Mouse (Mus musculus) hindbrain, embryonic 11.5 days (tissue): ENCODE measurements at regions not wholly inside any gene's neighbourhood (a gene's known extent, or its start where the extent isn't known, plus 50 kb on each side); places are given as distances from the start of the nearest gene placed in this dataset.
A peak's percentile ranks its signal among the peaks of the same experiment; 100 is the strongest.

ENCODE experiments used
- ATAC-seq: fragments of 200-750 bp; cut with Nextera tagmentation; 2 replicates; pipeline ENCODE4 v1.8.0; 2017; ENCODE audit warnings: mild to moderate bottlenecking, moderate TSS enrichment, moderate library complexity; ENCODE audit not compliant: low FRiP score
- DNase-seq: peaks from one replicate; pipeline ENCODE4 v3.0.0-alpha.2; 2015; ENCODE audit warnings: low spot score
- H3K27ac ChIP-seq: fragments of 300-500 bp; sonication (generic); 2 replicates; pipeline ENCODE4 v1.5.1; 2014; ENCODE audit warnings: mild to moderate bottlenecking, low read depth, low read length
- H3K27me3 ChIP-seq: fragments of 300-500 bp; sonication (generic); 2 replicates; pipeline ENCODE4 v1.6.1; 2014; ENCODE audit warnings: mild to moderate bottlenecking, low read length, moderate library complexity, mixed read lengths; ENCODE audit not compliant: control insufficient read depth, insufficient read depth
- H3K36me3 ChIP-seq: fragments of 300-500 bp; sonication (generic); 2 replicates; pipeline ENCODE4 v1.6.1; 2014; ENCODE audit warnings: mild to moderate bottlenecking, low read length, moderate library complexity, mixed read lengths; ENCODE audit not compliant: control insufficient read depth, insufficient read depth
- H3K4me1 ChIP-seq: fragments of 300-500 bp; sonication (generic); replicated peaks from 2 replicates; pipeline ENCODE4 v1.6.1; 2014; ENCODE audit warnings: low read length, mixed read lengths; ENCODE audit not compliant: control insufficient read depth, insufficient read depth
- H3K4me2 ChIP-seq: fragments of 300-500 bp; sonication (generic); replicated peaks from 2 replicates; pipeline ENCODE4 v1.6.1; 2014; ENCODE audit warnings: mild to moderate bottlenecking, low read depth, low read length
- H3K4me3 ChIP-seq: fragments of 300-500 bp; sonication (generic); 2 replicates; pipeline ENCODE4 v1.5.1; 2014; ENCODE audit warnings: low read depth, low read length
- H3K9ac ChIP-seq: fragments of 300-500 bp; sonication (generic); 2 replicates; pipeline ENCODE4 v1.6.1; 2014; ENCODE audit warnings: low read depth, low read length
- H3K9me3 ChIP-seq: fragments of 300-500 bp; sonication (generic); 2 replicates; pipeline ENCODE4 v1.6.1; 2016; ENCODE audit warnings: low read length; ENCODE audit not compliant: control insufficient read depth
- whole genome bisulfite sequencing: fragments of 180-500 bp; shearing (Covaris S2); extraction: QIAGEN DNeasy Blood & Tissue Kit; methylation state at CpG from one replicate; pipeline ENCODE4 v1.1.7; 2014; 5-methylcytosine and 5-hydroxymethylcytosine counted together

GRCm38 (mm10) chr13:107539326-107539725 lies 504.9 kb upstream of the Smim15 start:
- 68% methylated on average over 4 of the region's 4 CpGs for WGBS
- DNase-seq, result no peak
- peak overlapping the region; percentile 54; the same call in 1 of the 2 replicates for H3K27ac ChIP-seq

GRCm38 (mm10) chr13:107535213-107535612 lies 509.0 kb upstream of the Smim15 start:
- Histone ChIP-seq H3K4me3 (no peak overlapping the region), H3K9ac (no peak overlapping the region), H3K27me3 (no peaks in the 10 kb centered on the region), H3K4me1 (no peaks in the 10 kb centered on the region), H3K27ac (no peak overlapping the region), H3K9me3 (no peaks in the 10 kb centered on the region), H3K4me2 (no peak overlapping the region), H3K36me3 (no peaks in the 10 kb centered on the region)
- ATAC-seq (no peak), DNase-seq (no peak)
- 91% methylated on average over 5 of the region's 5 CpGs for WGBS

More at GRCm38 (mm10) chr13:107539326-107539725, 504.9 kb upstream of the Smim15 start:
- Histone ChIP-seq H3K4me2 (no peak overlapping the region), H3K4me1 (peaks cover 11% of the 10 kb centered on the region; the same call in 1 of the 2 replicates), H3K9me3 (no peaks in the 10 kb centered on the region), H3K4me3 (no peak overlapping the region), H3K36me3 (no peaks in the 10 kb centered on the region), H3K9ac (no peak overlapping the region), H3K27me3 (no peaks in the 10 kb centered on the region)
- ATAC-seq, result no peak

DNA sequence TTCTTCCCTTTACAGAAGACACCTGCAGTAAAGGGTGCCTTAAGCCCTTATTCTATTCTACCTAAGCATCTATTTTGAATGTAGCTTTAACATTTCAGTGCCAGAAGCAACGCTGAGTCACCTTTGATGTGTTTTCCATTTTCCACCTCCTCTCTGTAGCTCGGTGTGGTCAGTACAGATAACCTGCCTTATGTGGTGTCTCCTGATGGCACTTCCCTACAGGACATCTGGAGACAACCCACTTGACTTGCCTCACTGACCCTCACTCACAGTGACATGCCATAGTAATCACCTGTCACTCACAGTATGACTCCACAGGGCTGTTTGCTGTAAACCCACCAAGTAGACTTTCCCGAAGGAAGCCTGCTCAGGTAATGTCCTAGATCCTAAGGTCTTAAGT lies 510.9 kb upstream of the Smim15 start:
- H3K27ac ChIP-seq, result no peak overlapping the region
- 95% methylated on average over 3 of the region's 3 CpGs for WGBS
- no peaks in the 10 kb centered on the region for H3K9me3 ChIP-seq
- no peak for ATAC-seq
- no peak overlapping the region for H3K4me2 ChIP-seq
- H3K4me3 ChIP-seq, result no peak overlapping the region
- no peak for DNase-seq
- H3K27me3 ChIP-seq, result no peaks in the 10 kb centered on the region
- H3K36me3 ChIP-seq, result no peaks in the 10 kb centered on the region
- H3K9ac ChIP-seq, result no peak overlapping the region
- no peaks in the 10 kb centered on the region for H3K4me1 ChIP-seq

DNA sequence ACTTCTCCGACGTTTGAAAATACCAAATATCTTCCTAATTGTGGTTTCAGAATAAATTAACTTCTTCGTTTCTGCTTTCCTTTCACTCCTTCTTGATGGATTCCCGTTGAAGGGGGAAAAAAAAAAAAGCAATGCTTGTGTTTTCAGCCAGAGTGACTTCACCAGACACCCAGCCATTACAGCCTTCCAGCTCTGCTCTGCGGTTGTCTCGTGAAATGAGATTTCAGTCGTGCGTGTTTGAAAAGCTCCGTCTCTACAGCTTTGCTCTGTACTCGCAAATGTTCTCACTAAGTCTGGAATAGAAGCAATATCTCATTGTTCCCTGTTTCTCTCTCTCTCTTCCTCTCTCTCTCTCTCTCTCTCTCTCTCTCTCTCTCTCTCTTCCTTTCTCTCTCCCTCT lies 509.6 kb upstream of the Kif2a start:
- Histone ChIP-seq H3K27ac (peak overlapping the region; percentile 9; the same call in 1 of the 2 replicates), H3K4me1 (no peaks in the 10 kb centered on the region), H3K9me3 (no peaks in the 10 kb centered on the region), H3K36me3 (no peaks in the 10 kb centered on the region), H3K27me3 (no peaks in the 10 kb centered on the region), H3K9ac (no peak overlapping the region), H3K4me3 (no peak overlapping the region), H3K4me2 (no peak overlapping the region)
- no peak for DNase-seq
- no peak for ATAC-seq
- 54% methylated on average over 10 of the region's 10 CpGs for WGBS

DNA sequence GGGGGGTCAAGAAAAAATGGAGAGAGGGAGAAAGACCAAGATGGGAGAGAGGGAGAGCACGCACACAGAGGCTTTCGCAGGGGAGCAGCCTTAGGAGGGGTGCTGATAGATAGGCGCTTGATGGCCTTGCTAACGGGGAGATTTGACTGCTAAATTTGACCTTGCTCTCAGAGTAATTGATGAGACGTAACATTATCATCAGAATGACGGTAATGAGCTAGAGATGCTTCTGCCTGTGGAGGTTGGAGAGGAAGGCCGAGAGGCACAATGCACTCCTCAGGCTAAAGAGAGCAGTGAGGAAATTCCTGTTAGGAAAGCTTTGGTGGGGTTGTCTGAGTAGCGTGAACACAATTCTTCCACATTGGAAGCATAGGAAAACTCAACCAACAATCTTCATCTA lies 509.1 kb upstream of the Kif2a start:
- DNase-seq (peak; percentile 34), ATAC-seq (0 out of 2 replicates have a peak, but pooled peaks have one; percentile 33)
- WGBS, result 25% methylated on average over 8 of the region's 8 CpGs

GRCm38 (mm10) chr13:107530392-107530791 lies 508.5 kb upstream of the Kif2a start:
- H3K4me3 ChIP-seq, result no peak overlapping the region
- no peaks in the 10 kb centered on the region for H3K36me3 ChIP-seq
- no peaks in the 10 kb centered on the region for H3K27me3 ChIP-seq
- H3K9ac ChIP-seq, result no peak overlapping the region
- H3K4me1 ChIP-seq, result no peaks in the 10 kb centered on the region
- no peaks in the 10 kb centered on the region for H3K9me3 ChIP-seq
- 96% methylated on average over 1 of the region's 1 CpGs for WGBS
- no peak overlapping the region for H3K4me2 ChIP-seq
- DNase-seq (no peak), ATAC-seq (no peak)
- H3K27ac ChIP-seq, result peak overlapping the region; percentile 45; the same call in 1 of the 2 replicates

More for the DNA sequence above, 509.1 kb upstream of the Kif2a start:
- no peaks in the 10 kb centered on the region for H3K9me3 ChIP-seq
- H3K4me3 ChIP-seq, result no peak overlapping the region
- H3K27ac ChIP-seq, result peak overlapping the region; percentile 45; the same call in 1 of the 2 replicates
- no peaks in the 10 kb centered on the region for H3K36me3 ChIP-seq
- no peaks in the 10 kb centered on the region for H3K27me3 ChIP-seq
- H3K4me2 ChIP-seq, result no peak overlapping the region
- no peak overlapping the region for H3K9ac ChIP-seq
- H3K4me1 ChIP-seq, result no peaks in the 10 kb centered on the region

DNA sequence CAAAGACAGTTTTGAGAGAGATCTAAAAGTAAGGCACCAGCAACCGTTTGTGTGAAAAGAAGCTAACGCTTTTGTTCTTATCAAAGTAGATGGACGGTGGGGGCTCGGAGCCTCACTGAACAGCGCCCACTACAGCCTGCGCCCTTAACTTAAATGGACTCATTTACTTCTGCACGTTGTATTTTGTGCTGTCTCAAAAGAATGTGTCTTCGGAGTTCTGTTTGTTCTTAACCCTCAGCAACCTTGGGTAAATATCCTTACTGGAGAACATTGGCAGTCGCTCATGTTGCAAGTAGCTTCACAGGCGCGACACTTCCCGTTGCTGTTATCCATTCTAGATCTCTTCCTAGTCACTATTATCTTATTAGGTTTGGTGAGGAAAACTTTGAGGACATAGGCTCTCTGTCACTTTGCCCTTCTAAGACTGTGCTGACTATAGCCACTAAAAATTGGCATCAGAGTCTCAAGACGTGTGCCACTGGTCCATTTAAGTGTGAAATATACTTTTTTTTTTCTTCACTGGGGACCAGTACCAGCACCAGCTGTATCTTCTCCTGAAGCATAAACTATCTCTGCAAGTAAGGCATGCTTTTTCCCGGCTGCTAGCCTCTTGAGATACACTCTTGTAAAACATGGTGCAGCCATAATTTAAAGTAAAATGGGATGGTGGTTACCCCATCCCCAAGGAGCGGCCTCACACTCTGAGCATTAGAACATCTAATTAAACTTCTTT lies 507.0 kb upstream of the Kif2a start:
- Histone ChIP-seq H3K9ac (no peak overlapping the region), H3K4me3 (no peak overlapping the region), H3K4me2 (no peak overlapping the region), H3K36me3 (no peaks in the 10 kb centered on the region), H3K4me1 (no peaks in the 10 kb centered on the region), H3K27me3 (no peaks in the 10 kb centered on the region), H3K27ac (no peak overlapping the region), H3K9me3 (no peaks in the 10 kb centered on the region)
- ATAC-seq (no peak), DNase-seq (no peak)
- 74% methylated on average over 15 of the region's 15 CpGs for WGBS

DNA sequence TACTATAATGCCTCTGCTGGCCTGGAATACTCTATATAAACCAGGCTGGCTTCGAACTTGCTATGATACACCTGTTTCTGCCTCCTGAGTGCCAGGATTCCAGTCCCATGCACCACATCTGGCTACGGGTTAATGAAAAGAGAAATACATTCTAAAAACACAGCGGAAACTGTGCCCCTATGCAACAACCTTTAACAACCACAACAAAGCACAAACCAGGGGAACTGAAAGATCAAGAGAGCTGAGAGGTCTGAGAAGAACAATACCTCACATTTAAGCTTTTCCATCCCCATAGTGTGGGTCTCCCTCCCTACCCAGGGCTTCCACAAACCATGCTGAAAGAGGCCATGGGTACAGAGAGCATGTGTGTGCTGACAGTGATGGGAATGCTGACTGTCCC lies 501.0 kb upstream of the Kif2a start:
- Histone ChIP-seq H3K9ac (no peak overlapping the region), H3K27ac (no peak overlapping the region), H3K36me3 (no peaks in the 10 kb centered on the region), H3K27me3 (no peaks in the 10 kb centered on the region), H3K9me3 (no peaks in the 10 kb centered on the region), H3K4me3 (no peak overlapping the region), H3K4me2 (no peak overlapping the region), H3K4me1 (no peaks in the 10 kb centered on the region)
- WGBS, result 90% methylated on average over 3 of the region's 3 CpGs
- no peak for DNase-seq
- no peak for ATAC-seq

DNA sequence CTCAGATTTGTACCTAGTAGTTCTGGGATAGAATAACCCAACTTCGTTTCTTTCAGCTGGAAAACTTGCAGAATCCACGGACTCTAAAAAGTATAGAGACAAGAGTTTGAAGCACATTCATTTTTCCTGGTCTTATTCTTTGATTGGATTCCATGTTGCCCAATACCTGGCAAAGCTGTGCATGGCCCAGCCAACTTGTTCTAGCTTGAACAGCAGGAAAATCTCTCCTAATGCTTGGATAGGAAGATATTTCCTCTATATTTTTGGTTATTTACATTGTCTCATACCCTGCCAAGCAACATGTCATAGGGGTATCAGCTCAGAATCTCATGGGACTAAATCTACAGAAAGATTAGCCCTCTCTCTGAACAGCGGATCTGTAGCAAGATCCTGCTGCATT lies 492.3 kb upstream of the Kif2a start:
- 83% methylated on average over 3 of the region's 3 CpGs for WGBS
- Histone ChIP-seq H3K27ac (no peak overlapping the region), H3K4me3 (no peak overlapping the region), H3K4me1 (no peaks in the 10 kb centered on the region), H3K36me3 (no peaks in the 10 kb centered on the region), H3K27me3 (no peaks in the 10 kb centered on the region), H3K9me3 (no peaks in the 10 kb centered on the region), H3K4me2 (no peak overlapping the region), H3K9ac (no peak overlapping the region)
- DNase-seq, result no peak
- ATAC-seq, result no peak
